Mouse (Mus musculus) v-Abl transformed pro-B cells (cell line): ENCODE measurements around the gene Esr2.
"Not testable (repeated sequence)": the region's sequence is repeated elsewhere in the genome, so short reads cannot be mapped to it uniquely, and the experiment has no call there.

ENCODE experiments used
- in situ Hi-C, 2 experiments: fragments of 400-800 bp; cut with MboI; formaldehyde crosslinking; loops; one replicate each; pipeline ENCODE4 v1.15.1; 2025; ENCODE audit not compliant: unreplicated experiment in 2 of 2

Esr2 gene

DNA sequence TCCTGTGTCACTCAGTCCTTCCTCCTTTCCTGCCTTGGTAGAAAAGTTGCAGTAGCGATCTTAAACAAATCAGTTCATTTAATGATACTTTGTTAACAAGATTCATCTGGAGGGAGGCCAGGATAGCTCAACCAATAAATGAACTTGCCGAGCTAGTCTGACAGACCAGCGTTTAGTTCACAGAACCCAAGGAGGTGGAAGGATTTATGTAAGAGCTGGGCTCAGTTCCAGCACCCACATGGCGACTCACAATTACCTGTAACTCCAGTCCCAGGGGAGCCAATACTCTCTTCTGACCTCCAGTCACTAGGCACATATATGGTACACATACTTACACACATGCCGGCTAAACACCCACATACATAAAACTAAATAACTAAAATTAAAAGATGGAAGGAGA, 2.0 kb upstream of the Esr2 start:
- in situ Hi-C loops = loop anchor here (5.0 to 25.0 kb wide), 6 partner anchors 172 to 1867 kb away; partner anchors contain the start of gene Gm11042 (in 2 of the 2)

DNA sequence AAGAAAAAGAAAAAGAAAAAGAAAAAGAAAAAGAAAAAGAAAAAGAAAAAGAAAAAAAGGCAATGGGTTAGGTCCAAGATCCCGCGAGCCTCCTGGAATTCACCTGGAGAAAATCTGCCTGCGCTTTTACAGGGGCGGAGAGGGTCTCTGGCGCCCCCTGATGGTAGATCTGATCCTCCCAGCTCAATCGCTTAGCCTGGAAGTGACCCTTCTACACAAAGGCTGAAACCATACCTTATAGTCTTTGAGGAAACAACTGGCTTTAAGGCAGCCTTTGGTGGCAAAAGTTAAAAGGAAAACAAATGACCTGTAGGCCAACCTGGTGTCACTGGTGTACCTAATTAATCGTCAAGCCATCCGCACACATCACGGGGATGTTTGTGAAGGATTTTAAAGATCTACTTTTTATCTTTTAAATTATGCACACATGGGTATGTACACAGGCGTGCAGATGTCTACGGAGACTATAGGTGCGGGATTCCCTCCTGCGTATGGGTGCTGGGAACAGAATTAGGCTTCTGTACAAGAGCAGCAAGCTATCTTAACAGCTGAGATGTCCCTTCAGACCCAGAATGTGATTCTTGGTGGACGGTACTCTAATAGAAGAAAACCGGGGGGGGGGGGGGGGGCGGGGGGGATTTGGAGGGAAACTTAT, 932 bp upstream of the Esr2 start:
- in situ Hi-C loops = loop anchor here (5.0 to 25.0 kb wide), 6 partner anchors 171 to 1866 kb away; partner anchors contain the start of gene Gm11042 (in 2 of the 2)

DNA sequence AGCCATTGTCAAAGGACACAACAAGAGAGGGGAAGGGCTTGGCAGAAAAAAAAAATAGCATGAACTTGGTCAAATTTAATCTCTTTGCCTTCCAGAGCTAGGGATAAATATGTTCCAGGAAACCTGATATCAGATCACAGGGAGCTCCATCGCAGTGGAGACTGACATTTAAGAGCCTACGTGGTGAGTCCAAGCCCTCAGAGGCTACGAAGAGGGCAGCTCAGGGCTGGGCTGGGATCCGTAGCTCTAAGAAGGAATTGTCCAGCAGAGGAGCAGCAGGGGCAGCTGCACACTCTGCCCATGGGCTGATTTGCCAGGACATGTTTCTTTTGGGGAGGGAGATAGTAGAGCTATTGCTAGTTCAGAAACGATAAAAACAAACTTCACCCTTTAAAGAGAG, 11.4 kb downstream of the Esr2 start:
- in situ Hi-C loops = no loop called here

DNA sequence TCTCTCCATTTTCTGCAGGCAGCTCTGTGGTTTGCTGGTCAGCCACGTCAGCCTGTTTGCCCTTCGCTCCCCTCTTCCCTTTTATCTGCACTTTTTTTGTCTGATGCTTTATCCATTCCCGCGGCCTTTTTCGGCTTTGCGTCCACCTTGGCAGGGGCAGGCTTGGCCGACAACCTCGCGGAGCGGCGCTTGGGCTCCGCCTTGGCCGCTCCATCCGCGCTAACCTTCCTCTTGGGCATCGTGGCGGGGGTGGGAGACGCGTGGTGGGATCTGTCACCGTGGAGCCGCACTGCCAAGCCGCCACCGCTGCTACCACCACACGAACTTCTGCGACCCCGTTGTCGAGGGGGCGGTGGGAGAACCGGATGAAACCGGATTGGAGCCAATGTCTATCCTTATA, 24.7 kb downstream of the Esr2 start:
- in situ Hi-C loops = not testable (repeated sequence)

DNA sequence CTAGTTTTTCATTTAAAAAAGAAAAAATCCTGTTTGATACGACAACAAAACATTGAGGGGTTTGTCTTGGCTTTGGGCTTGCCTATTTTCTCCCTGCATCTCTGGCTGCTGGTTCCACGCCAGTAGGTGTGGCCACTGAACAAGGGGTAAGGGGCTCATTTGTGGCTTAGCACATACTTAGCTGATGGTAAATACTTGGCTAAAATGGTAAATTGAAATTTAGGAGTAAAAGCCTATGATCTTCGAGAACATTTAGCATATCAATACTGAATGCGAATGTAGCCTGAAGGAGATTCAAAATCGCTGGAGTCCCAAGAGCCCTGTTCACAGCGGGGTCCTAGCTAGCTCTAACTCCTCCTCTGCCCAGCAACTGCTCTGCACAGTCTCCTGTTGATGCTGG, 40.4 kb downstream of the Esr2 start:
- in situ Hi-C loops = no loop called here

DNA sequence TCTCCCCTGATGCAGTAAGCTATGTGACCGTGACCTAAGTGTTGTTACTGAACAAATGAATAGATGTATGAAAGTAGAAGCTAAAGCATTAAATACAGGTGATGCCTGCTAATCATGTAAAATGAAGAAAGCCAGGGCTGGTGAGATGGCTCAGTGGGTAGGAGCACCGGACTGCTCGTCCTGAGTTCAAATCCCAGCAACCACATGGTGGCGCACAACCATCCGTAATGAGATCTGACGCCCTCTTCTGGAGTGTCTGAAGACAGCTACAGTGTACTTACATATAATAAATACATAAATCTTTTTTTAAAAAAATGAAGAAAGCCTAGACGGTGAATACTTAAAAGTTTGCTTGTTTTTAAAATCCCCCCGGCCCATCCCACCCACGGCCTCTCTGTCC, 44.0 kb downstream of the Esr2 start:
- in situ Hi-C loops = not testable (repeated sequence)

DNA sequence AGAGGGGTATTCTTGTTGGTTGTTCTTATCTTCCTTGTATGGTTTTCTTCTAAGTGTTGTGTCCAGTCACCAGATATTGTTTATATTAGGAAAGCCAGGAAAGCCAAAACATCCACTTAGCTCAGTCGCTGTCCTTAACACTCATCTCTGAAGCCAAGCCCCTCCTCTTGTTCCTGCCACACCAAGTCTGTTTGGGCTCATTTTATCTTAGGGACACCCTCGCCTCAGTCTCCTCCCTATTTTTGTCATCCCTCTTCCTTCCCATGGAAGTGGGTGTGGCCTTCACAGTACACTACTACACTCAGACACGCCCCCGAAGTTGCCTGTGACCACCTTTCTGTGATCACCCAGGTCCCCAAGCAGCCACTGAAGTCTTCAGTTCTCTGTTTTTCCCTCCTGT, 44.5 kb downstream of the Esr2 start:
- in situ Hi-C loops = no loop called here

DNA sequence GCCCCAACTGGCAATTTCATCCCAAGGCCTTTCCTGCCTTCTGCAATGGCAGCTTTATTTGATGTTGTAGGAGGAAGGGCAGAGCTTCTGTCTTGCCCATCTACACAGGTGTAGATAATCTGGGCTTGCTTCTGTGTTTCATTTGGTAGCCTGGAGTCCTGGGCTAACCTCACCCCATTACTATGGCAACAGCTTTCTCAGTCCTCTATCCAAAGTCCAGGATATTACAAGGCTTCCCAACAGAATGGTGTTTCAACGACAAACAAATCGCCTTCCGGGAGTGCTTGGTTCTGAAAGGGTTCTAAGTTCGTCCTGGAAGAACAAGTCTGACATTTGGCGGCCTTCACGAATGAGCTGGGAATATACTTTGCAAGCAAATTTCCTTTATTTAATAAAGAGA, 46.2 kb downstream of the Esr2 start:
- in situ Hi-C loops = no loop called here

DNA sequence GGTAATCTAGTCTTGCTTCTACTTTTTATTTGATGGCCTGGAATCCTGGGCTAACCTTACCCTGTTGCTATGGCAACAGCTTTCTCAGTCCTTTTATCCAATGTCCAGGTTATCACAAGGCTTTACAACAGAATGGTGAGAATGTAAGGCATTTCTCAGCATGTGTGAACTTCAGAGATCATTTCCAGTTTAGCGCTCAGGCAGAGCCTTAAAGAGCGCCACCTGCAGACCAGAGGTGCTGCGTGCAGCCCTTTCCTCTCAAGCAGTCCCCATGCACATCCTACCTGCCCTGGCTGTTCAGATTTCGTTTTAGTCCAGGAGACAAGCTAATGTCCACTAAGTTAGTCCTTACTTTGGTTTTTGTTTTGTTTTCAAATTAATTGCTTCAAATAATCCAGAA, 46.8 kb downstream of the Esr2 start:
- in situ Hi-C loops = no loop called here

DNA sequence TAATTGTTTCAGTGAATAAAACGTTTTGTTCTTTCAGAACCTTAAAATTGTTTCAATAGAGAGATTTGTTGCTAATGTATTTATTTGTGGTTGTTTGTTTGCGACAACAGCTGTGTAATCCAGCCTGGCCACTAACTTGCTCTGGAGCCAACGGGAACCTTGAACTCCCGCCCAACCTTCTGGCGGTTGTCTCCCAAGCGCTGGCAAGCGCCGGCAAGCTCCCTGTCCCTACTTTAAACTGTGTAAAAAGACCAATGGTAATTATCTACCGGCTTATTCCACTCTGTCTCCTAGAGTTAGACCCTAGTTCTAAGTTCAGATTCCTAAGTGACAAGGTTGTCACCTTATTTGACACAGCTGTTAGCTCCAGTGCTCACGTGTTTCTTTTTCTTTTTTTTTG, 48.2 kb downstream of the Esr2 start:
- in situ Hi-C loops = no loop called here

DNA sequence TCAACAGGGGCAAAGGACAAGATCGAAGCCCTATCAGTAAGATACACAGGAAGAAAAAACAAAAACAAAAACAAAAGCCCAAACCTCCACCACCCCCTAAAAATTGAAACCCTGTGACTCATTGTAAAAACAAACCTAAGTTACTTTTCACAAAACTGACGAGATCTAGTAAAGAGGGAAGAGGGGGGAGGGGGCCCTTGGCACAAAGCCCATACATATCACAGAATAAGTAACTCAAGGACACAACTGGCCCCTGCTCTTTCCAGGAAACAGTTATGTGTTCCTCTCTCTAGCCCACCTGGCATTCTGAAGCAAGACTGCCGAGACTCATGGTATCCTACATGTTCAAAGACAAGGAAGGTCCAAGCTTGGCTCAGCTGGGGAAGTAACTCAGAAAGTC, 48.8 kb downstream of the Esr2 start:
- in situ Hi-C loops = no loop called here

DNA sequence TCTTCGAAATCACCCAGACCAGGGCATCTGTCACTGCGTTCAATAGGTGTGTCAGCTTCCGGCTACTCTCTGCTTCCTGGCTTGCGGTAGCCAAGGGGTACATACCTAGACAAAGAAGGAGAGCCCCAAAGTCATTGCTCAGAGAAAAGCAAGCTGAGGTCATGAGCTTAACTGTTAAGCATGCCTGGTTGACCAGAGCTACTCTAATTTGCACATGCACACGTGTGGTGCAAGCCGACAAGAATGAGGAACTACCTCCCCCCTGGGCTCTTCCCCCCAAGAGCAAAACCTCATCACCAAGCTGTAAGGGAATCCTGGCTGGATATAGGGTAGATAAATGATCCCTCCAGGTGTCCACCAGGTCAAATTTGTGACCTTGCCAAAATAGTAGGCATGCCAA, 53.8 kb downstream of the Esr2 start:
- in situ Hi-C loops = no loop called here

DNA sequence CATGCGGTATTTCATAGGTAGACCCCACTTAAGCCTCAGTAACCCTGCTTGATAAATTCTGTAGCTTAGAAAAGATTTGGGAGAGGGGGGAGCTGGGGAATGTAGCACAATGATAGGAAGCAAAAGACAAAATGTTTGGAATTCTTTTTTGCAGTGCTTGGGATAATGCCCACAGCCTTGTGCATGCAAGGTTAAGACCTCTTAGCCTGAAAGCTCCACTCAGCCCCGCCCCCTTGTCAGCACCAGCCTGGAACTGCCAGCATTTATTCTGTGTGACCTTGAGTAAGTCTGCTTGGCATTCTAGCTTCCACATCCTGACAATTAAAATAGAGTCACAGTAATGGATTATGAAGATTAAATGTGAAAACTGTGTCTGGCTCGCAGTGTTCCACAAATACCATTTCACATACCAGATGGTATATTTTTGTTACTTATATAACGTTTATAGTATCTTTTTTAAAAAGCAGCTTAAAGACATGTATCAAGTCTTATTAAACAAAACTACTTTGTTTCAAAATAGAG, 59.4 kb downstream of the Esr2 start:
- in situ Hi-C loops = no loop called here

DNA sequence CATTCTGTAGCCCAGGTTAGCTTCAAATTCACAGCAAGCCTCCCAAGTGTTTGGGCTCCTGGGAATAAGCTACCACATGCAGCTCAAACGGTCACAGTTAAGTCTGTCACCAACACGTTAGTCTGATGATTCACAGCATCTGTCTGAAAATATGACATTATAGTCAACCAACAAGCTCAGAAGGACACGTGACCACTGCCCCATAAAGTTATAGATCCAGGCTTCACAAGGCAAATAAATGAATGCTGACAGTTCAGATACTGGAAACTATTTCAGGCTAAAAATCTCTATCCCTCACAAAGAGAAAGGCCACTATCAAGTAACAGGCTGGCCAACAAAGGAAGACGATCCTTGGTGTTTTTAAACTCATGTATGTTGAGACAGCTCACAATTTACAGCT, 60.5 kb downstream of the Esr2 start:
- in situ Hi-C loops = no loop called here

DNA sequence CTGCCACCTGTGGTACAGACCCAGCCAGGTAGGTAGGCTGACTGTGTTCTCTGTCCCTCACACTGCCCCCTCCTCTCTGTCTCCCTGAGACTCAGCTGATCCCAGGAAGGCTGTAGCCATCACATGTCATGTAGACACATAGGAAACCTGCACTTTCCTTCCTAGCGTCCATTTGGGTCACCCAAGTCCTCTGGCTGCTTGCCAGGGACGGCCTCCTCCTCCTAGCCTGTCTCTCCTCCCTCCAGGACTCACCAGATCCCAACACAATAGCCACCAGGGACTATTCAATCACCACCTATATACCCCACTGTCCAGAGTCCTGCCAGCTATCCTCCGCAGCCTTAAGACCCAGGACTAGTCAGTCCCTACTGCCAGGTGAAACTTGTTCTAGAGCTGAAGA, 66.0 kb downstream of the Esr2 start:
- in situ Hi-C loops = no loop called here

DNA sequence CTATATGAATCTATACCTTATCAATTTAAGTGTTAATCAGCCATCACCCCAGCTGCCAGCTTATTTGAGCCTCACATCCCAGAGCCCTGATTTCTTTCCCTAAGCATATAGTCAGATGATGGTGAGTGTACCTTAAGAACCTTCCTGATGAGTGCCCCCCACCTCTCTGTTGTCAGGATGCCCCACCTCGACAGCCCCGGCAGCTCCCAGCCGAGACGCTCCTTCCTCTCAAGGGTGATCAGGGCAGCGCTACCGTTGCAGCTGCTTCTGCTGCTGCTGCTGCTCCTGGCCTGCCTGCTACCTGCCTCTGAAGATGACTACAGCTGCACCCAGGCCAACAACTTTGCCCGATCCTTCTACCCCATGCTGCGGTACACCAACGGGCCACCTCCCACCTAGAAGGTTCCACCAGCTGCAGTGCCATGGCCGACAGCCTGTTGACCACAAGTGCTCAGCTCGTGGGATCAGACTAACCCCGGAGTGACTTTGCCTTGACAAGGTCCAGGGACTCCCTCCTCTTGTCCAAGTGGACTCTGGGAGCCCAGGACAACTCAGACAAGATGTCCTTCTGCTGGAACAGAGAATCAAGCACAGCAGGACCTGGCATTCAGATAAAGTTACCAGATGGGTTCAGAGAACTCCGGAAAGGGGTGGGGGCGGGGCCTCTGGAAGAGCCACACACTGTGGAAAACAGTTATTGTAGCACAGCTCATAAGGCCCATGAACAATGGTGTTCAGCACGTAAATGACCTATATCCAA, 67.2 kb downstream of the Esr2 start:
- in situ Hi-C loops = no loop called here

DNA sequence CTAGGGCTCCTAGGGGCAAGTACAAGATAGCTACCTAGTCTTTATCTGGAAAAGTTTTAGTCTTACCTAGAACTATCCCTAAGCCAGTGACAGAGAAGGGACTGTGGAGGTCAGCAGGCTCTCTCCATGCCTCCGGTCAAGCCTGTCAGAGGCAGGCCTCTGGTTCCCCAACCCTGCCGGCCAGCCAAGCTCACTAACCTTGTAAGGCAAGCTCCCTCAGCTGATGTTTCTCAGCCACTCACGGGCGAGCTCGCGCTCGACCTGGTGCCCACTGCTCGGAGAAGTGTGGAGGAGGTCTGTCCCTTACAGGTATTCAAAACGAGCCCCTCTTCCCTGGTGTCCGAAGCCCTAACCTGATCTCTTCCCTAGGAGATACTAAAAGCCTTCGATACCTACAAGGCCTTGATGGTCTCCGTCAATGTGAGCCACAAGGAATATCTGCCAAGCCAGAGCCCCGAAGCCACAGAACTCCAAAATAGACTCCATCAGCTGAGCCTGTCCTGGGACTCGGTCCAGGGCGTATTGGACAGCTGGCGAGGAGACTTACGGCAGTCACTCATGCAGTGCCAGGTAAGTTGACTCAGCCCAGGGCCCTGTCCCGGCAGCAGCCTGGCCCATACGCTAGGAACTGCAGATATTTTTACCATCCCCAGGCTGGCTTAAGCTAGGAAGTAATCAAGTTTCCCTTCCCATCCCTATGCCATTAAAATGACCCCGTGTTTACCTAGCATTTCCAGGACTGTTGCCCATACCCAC, 72.3 kb downstream of the Esr2 start:
- in situ Hi-C loops = no loop called here

DNA sequence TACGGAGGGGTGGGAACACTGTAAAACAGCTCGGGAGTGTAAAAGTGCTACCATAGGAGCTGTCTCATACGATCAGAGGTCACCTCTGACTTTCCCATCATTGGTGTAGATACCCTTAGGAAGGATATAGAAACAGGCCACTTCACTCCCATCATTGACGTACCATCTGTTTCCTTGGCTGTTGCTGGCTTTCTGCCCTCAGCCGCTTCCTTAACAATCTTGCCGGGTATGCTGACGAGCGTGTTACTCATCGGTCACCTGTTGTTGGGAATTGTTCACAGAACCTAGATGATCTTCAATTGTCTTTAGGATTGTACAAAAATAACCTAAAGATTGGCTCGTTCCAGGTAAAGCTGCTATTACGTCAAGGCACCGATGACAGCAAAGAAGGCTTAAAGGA, 74.4 kb downstream of the Esr2 start:
- in situ Hi-C loops = no loop called here

DNA sequence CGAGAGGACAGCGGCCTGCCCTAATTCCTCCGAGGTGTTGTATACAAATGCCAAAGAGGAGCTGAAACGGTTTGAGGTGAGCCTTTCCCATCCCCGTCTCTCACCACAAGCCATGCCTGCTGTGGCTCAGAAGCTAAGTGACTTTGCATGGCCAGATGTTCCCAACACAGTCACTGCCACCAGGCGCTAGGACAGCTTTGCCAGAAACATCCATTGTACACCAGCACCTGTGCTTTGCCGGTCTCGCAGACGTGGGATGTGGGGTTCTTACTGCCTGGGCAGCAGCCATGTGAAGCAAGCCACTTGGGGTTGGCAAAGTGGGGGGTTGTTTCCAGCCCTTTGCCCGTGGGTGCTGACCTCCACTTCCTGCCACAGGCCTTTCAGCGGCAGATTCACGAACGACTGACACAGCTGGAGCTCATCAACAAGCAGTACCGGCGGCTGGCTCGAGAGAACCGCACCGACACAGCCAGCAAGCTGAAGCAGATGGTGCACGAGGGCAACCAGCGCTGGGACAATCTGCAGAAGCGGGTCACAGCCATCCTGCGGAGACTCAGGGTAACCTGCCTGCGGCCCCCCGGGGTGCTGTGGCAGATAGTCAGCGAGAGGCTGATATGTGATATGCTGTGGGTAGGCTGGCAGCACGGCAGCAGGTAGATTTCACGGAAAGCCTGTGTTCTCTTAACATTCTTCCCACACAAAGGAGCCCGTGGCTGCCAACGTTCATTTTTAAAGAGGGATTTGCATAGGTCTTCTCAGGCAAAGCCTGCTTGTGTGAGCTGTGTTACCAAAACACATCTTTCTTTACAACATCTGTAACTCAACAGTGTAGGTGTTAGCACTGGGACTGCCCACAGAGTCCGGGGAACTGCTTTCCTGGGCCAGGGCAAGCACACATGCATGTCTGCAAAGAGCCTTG, 81.7 kb downstream of the Esr2 start:
- in situ Hi-C loops = no loop called here
